Mouse (Mus musculus) hindbrain, embryonic 16.5 days (tissue): ENCODE data around the gene Elob. TPM values are rescaled to one million over a fixed set of nuclear protein-coding genes. Genes with fewer than 3 reads are reported as not detected.

ENCODE experiments used
- ATAC-seq: fragments of 200-750 bp; cut with Nextera tagmentation; 2 replicates; pipeline ENCODE4 v1.8.0; 2017; ENCODE audit warnings: moderate TSS enrichment, moderate library complexity
- H3K27ac ChIP-seq: fragments of 300-500 bp; sonication (generic); 2 replicates; pipeline ENCODE4 v1.5.1; 2014; ENCODE audit warnings: low read depth, mild to moderate bottlenecking, control low read depth, low read length, moderate library complexity
- H3K27me3 ChIP-seq: fragments of 300-500 bp; sonication (generic); replicated peaks from 2 replicates; pipeline ENCODE4 v1.6.1; 2014; ENCODE audit warnings: low read length; ENCODE audit not compliant: control insufficient read depth, insufficient read depth
- H3K36me3 ChIP-seq: fragments of 300-500 bp; sonication (generic); 2 replicates; pipeline ENCODE4 v1.6.1; 2014; ENCODE audit warnings: mild to moderate bottlenecking, low read length, moderate library complexity, mixed read lengths; ENCODE audit not compliant: control insufficient read depth, insufficient read depth
- H3K4me1 ChIP-seq: fragments of 300-500 bp; sonication (generic); 2 replicates; pipeline ENCODE4 v1.6.1; 2014; ENCODE audit warnings: low read depth, low read length; ENCODE audit not compliant: control insufficient read depth, insufficient read depth
- H3K4me2 ChIP-seq: fragments of 300-500 bp; sonication (generic); 2 replicates; pipeline ENCODE4 v1.6.1; 2014; ENCODE audit warnings: mild to moderate bottlenecking, low read length, control low read depth, moderate library complexity
- H3K4me3 ChIP-seq: fragments of 300-500 bp; sonication (generic); 2 replicates; pipeline ENCODE4 v1.5.1; 2014; ENCODE audit warnings: mild to moderate bottlenecking, low read length, control low read depth, moderate library complexity
- H3K9ac ChIP-seq: fragments of 300-500 bp; sonication (generic); 2 replicates; pipeline ENCODE4 v1.6.1; 2014; ENCODE audit warnings: low read depth, mild to moderate bottlenecking, control low read depth, low read length, moderate library complexity
- H3K9me3 ChIP-seq: fragments of 300-500 bp; sonication (generic); 2 replicates; pipeline ENCODE4 v1.6.1; 2014; ENCODE audit warnings: mild to moderate bottlenecking, low read length, moderate library complexity; ENCODE audit not compliant: control insufficient read depth
- WGBS: fragments of 180-500 bp; shearing (Covaris S2); extraction: QIAGEN DNeasy Blood & Tissue Kit; methylation state at CpG from one replicate; pipeline ENCODE4 v1.1.7; 2014; 5-methylcytosine and 5-hydroxymethylcytosine counted together
- polyA plus RNA-seq: library from polyadenylated mRNA; unstranded; fragments of >200 nt; fragmentation: Nextera tagmentation; extraction: Ambion mirVana; gene quantifications from 2 replicates; pipeline ENCODE4 v1.2.1, GENCODE M21; 2015

Gene Elob
- polyA plus RNA-seq, 1 experiment from 2014 or later = 1,245 TPM

DNA sequence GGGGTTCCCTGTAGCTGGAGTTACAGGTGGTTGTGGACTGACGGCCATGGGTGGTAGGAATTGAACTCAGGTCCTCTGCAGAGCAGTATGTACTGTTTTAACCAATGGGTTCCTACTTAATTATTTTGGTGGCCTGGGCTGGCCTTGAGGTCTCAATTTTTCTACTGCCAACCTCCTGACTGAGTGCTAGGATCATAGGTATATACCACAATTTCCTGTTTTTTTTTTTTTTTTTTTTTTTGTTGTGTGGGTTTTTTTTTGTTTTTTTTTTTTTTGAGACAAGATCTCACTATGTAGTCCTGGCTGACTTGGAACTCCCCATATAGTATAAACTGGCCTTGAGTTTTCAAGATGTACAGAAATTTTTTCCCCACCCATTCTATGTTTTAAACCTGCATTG lies 2.3 kb upstream of the Elob start:
- Histone ChIP-seq H3K4me1 (peaks cover 14% of the 10 kb centered on the region), H3K4me3 (no peak overlapping the region), H3K4me2 (no peak overlapping the region), H3K27ac (no peak overlapping the region), H3K9me3 (no peaks in the 10 kb centered on the region), H3K36me3 (no peaks in the 10 kb centered on the region; the same call in 1 of the 2 replicates), H3K27me3 (peaks cover 10% of the 10 kb centered on the region), H3K9ac (no peak overlapping the region)
- WGBS = 94% methylated on average over 1 of the region's 1 CpGs
- ATAC-seq = no peak

DNA sequence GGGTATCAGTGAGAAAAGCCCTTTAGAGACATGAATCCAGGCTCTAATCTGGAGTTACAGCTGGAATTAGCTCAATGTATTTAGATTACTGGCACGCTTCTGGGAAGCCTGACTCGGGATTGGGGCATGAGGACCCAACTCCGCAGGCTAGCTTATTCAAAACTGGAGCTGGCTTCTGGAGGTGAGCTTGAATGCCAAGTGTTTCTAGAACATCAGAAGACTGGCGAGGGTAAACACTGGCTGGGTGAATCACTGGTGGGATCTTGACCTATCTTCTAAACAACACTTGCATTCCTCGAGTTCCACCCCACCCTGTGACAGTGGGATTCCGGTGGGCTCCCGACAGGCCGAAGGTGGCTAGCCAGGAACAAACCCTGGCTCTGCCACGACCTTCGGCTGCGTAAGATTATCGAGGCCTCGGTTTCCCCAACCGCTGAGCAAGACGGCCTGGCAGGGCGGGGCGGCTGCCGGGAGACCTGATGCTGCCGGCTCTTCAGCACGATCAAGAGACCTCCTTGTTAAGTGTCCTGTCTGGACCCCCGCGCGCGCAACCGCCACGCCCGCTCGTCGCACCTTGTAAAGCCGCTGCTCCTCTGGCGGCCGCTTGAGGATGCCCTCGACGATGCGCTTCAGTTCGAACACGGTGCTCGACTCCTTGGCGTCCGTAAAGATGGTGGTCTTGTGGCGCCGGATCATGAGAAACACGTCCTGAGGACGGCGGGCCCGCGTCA lies 500 bp downstream of the Elob start:
- no peaks in the 10 kb centered on the region for H3K9me3 ChIP-seq
- peak overlapping the region; percentile 84 for H3K4me2 ChIP-seq
- peak overlapping the region; percentile 79 for H3K4me3 ChIP-seq
- peaks cover 21% of the 10 kb centered on the region for H3K36me3 ChIP-seq
- H3K9ac ChIP-seq = peak overlapping the region; percentile 75
- ATAC-seq = peak; percentile 77
- H3K27me3 ChIP-seq = peaks cover 5% of the 10 kb centered on the region; the same call in 1 of the 2 replicates
- peaks cover 14% of the 10 kb centered on the region for H3K4me1 ChIP-seq
- WGBS = 0% methylated on average over 42 of the region's 47 CpGs
- peak overlapping the region; percentile 90 for H3K27ac ChIP-seq

DNA sequence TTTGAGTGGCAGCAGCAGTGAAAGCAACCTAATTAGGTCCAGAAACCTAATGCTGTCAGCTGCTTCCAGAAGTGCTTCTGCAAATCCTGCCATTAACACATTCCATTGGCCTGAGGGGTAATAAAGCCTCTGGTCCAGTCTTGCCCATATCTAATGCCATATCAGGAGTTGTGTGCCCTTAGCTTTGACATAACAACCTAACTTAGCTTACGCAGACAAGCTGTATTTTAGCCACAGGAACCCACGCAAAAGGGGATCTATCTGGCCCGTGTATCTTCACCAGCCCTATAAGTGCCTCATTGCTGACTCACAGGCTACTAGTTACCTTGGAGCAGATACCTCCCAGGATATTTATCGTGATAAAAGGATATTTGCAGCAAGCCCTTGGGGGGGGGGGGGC lies 3.3 kb downstream of the Elob start:
- Histone ChIP-seq H3K4me2 (no peak overlapping the region), H3K27me3 (no peaks in the 10 kb centered on the region), H3K4me1 (peaks cover 14% of the 10 kb centered on the region), H3K4me3 (no peak overlapping the region), H3K9ac (no peak overlapping the region), H3K9me3 (no peaks in the 10 kb centered on the region), H3K36me3 (peaks cover 43% of the 10 kb centered on the region), H3K27ac (no peak overlapping the region)
- 87% methylated on average over 4 of the region's 4 CpGs for whole genome bisulfite sequencing
- ATAC-seq = no peak

DNA sequence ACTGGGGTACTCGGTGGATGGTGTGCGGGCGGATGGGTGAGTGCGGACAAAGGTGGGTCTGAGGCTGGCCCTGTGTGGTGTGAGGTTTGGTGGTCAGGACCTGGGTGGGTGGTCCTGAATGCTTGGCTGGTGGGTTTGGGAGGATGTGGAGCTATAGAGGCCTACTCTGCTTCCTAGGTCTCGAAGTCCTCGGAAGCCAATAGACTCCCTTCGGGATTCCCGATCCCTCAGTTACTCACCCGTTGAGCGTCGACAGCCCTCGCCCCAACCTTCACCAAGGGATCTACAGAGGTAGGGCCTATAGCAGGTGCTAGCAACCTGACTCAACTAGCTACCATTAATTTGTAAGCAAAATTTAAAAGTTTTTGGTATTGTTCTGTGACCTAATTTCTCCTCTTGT lies 5.3 kb downstream of the Elob start:
- Histone ChIP-seq H3K36me3 (peaks cover 63% of the 10 kb centered on the region), H3K4me1 (peaks cover 14% of the 10 kb centered on the region), H3K9ac (no peak overlapping the region), H3K4me3 (no peak overlapping the region), H3K4me2 (no peak overlapping the region), H3K27ac (no peak overlapping the region), H3K27me3 (no peaks in the 10 kb centered on the region), H3K9me3 (peaks cover 15% of the 10 kb centered on the region)
- WGBS = 92% methylated on average over 12 of the region's 12 CpGs
- ATAC-seq = no peak; the same call in 1 of the 2 replicates

DNA sequence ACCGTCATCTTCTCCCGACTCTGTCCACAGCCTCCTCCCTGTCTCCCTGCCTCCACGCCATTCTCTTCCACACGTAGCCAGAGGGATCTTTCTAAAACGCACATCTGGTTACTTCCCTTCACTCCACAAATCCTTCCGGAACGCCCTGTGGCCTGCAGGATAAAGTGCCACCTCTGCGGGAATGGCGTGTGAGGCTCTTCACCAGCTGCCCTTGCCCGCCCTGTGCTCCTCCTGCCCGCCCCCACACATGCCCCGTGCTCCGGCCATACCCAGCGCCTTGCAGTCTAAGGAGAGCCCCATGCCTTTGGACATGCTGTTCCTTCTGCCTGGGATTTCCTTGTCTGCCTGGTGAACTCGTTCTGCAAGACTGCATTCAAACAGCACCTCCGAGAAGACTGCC lies 5.9 kb downstream of the Elob start:
- no peak overlapping the region for H3K4me2 ChIP-seq
- ATAC-seq = no peak
- H3K36me3 ChIP-seq = peaks cover 69% of the 10 kb centered on the region
- 84% methylated on average over 16 of the region's 16 CpGs for WGBS
- H3K9me3 ChIP-seq = peaks cover 21% of the 10 kb centered on the region
- H3K27me3 ChIP-seq = no peaks in the 10 kb centered on the region
- H3K9ac ChIP-seq = no peak overlapping the region
- H3K4me1 ChIP-seq = peaks cover 12% of the 10 kb centered on the region
- no peak overlapping the region for H3K4me3 ChIP-seq
- H3K27ac ChIP-seq = no peak overlapping the region

DNA sequence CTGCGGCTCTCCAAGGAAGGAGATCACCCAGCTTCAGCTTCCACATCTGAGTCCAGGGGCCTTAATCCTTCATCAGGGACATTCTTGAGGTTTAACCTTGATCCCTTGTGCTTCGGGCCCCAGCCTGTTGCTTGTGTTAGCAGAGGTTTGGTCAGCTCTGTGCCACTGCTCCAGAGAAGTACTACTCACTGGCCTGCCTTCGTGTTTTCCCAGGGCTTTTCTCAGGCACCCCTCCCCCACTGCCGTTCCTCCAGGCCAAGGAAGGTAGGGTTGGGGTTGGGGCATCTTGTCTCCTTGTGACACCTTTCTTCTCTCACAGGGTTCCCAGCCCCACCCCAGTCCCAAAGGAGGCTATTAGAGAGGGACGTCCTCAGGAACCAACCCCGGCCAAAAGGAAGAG lies 6.8 kb downstream of the Elob start:
- Histone ChIP-seq H3K9me3 (peaks cover 22% of the 10 kb centered on the region), H3K27me3 (no peaks in the 10 kb centered on the region), H3K4me3 (no peak overlapping the region), H3K36me3 (peaks cover 78% of the 10 kb centered on the region), H3K9ac (no peak overlapping the region), H3K4me2 (no peak overlapping the region), H3K27ac (no peak overlapping the region), H3K4me1 (peaks cover 3% of the 10 kb centered on the region)
- ATAC-seq = no peak
- 80% methylated on average over 5 of the region's 6 CpGs for WGBS

DNA sequence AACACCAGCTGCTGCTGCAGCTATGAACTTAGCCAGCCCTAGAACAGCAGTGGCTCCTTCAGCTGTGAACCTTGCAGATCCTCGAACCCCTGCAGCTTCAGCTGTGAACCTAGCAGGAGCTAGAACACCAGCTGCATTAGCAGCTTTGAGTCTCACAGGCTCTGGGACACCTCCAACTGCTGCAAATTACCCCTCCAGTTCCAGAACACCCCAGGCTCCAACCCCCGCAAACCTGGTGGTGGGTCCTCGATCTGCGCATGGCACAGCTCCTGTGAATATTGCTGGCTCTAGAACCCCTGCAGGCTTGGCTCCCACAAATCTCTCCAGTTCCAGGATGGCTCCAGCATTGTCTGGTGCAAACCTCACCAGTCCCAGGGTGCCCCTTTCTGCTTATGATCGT lies 8.2 kb downstream of the Elob start:
- no peak for ATAC-seq
- H3K9me3 ChIP-seq = peaks cover 23% of the 10 kb centered on the region
- H3K9ac ChIP-seq = no peak overlapping the region
- no peak overlapping the region for H3K4me2 ChIP-seq
- WGBS = 95% methylated on average over 5 of the region's 5 CpGs
- no peak overlapping the region for H3K27ac ChIP-seq
- no peaks in the 10 kb centered on the region for H3K4me1 ChIP-seq
- no peak overlapping the region for H3K4me3 ChIP-seq
- peaks cover 87% of the 10 kb centered on the region for H3K36me3 ChIP-seq
- no peaks in the 10 kb centered on the region for H3K27me3 ChIP-seq

DNA sequence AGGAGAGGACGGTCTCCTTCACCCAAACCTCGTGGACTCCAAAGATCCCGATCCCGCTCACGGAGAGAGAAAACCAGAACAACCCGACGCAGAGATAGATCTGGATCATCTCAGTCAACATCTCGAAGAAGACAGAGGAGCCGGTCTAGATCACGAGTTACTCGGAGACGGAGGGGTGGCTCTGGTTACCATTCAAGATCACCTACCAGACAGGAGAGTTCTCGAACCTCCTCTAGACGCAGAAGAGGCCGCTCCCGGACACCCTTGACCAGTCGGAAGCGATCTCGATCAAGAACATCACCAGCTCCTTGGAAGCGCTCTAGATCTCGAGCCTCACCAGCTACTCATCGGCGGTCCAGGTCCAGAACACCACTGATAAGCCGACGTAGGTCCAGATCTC lies 9.7 kb downstream of the Elob start:
- H3K27ac ChIP-seq = no peak overlapping the region
- H3K36me3 ChIP-seq = peaks cover 87% of the 10 kb centered on the region
- no peaks in the 10 kb centered on the region for H3K27me3 ChIP-seq
- H3K4me3 ChIP-seq = no peak overlapping the region
- H3K4me1 ChIP-seq = no peaks in the 10 kb centered on the region
- no peak for ATAC-seq
- no peak overlapping the region for H3K9ac ChIP-seq
- no peak overlapping the region for H3K4me2 ChIP-seq
- WGBS = 98% methylated on average over 25 of the region's 25 CpGs
- peaks cover 25% of the 10 kb centered on the region for H3K9me3 ChIP-seq

DNA sequence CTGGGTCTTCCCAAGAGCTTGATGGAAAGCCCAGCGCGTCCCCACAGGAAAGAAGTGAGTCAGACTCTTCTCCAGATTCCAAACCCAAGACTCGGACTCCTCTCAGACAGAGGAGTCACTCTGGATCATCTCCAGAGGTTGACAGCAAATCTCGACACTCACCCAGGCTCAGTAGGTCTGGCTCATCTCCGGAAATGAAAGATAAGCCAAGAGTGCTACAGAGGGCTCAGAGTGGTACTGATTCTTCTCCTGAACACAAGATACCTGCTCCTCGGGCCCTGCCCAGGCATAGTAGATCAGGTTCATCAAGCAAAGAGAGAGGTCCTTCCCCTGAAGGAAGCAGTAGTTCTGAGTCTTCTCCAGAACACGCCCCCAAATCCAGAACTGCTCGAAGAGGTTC lies 10.4 kb downstream of the Elob start:
- Histone ChIP-seq H3K27me3 (no peaks in the 10 kb centered on the region), H3K9me3 (peaks cover 25% of the 10 kb centered on the region), H3K27ac (no peak overlapping the region), H3K4me1 (no peaks in the 10 kb centered on the region), H3K4me3 (no peak overlapping the region), H3K4me2 (no peak overlapping the region), H3K36me3 (peaks cover 88% of the 10 kb centered on the region), H3K9ac (no peak overlapping the region)
- WGBS = 97% methylated on average over 8 of the region's 8 CpGs
- no peak for ATAC-seq
